Mouse (Mus musculus) midbrain, embryonic 16.5 days (tissue): ENCODE measurements around the gene Odf4. TPM values are rescaled to one million over a fixed set of nuclear protein-coding genes. Genes with fewer than 3 reads are reported as not detected.
A peak's percentile ranks its signal among the peaks of the same experiment; 100 is the strongest.
"Not testable (repeated sequence)": the region's sequence is repeated elsewhere in the genome, so short reads cannot be mapped to it uniquely, and the experiment has no call there.

ENCODE experiments used
- ATAC-seq: fragments of 200-750 bp; cut with Nextera tagmentation; 2 replicates; pipeline ENCODE4 v1.8.0; 2017; ENCODE audit warnings: moderate TSS enrichment
- H3K27ac ChIP-seq: fragments of 300-500 bp; sonication (generic); 2 replicates; pipeline ENCODE4 v1.5.1; 2014; ENCODE audit warnings: mild to moderate bottlenecking, low read length, mixed read lengths
- H3K27me3 ChIP-seq: fragments of 300-500 bp; sonication (generic); 2 replicates; pipeline ENCODE4 v1.6.1; 2014; ENCODE audit warnings: low read depth, low read length, mixed read lengths; ENCODE audit not compliant: control insufficient read depth, insufficient read depth
- H3K36me3 ChIP-seq: fragments of 300-500 bp; sonication (generic); 2 replicates; pipeline ENCODE4 v1.6.1; 2014; ENCODE audit warnings: mild to moderate bottlenecking, low read length, moderate library complexity, mixed read lengths; ENCODE audit not compliant: control insufficient read depth, insufficient read depth
- H3K4me1 ChIP-seq: fragments of 300-500 bp; sonication (generic); 2 replicates; pipeline ENCODE4 v1.6.1; 2014; ENCODE audit warnings: mild to moderate bottlenecking, low read length, mixed read lengths; ENCODE audit not compliant: control insufficient read depth, insufficient read depth
- H3K4me2 ChIP-seq: fragments of 300-500 bp; sonication (generic); 2 replicates; pipeline ENCODE4 v1.6.1; 2014; ENCODE audit warnings: mild to moderate bottlenecking, low read length, mixed read lengths
- H3K4me3 ChIP-seq: fragments of 300-500 bp; sonication (generic); 2 replicates; pipeline ENCODE4 v1.5.1; 2014; ENCODE audit warnings: low read depth, mild to moderate bottlenecking, low read length, moderate library complexity, mixed read lengths
- H3K9ac ChIP-seq: fragments of 300-500 bp; sonication (generic); 2 replicates; pipeline ENCODE4 v1.6.1; 2014; ENCODE audit warnings: low read depth, low read length, mixed read lengths
- H3K9me3 ChIP-seq: fragments of 300-500 bp; sonication (generic); replicated peaks from 2 replicates; pipeline ENCODE4 v1.6.1; 2014; ENCODE audit warnings: mild to moderate bottlenecking, low read length, mixed read lengths; ENCODE audit not compliant: control insufficient read depth, poor library complexity, severe bottlenecking
- WGBS: fragments of 180-500 bp; shearing (Covaris S2); extraction: QIAGEN DNeasy Blood & Tissue Kit; methylation state at CpG from one replicate; pipeline ENCODE4 v1.1.7; 2014; 5-methylcytosine and 5-hydroxymethylcytosine counted together
- polyA plus RNA-seq: library from polyadenylated mRNA; unstranded; fragments of >200 nt; fragmentation: Nextera tagmentation; extraction: Ambion mirVana; gene quantifications from 2 replicates; pipeline ENCODE4 v1.2.1, GENCODE M21; 2015

The Odf4 gene
- polyA plus RNA-seq, 1 experiment from 2014 or later, result 1.3 TPM

DNA sequence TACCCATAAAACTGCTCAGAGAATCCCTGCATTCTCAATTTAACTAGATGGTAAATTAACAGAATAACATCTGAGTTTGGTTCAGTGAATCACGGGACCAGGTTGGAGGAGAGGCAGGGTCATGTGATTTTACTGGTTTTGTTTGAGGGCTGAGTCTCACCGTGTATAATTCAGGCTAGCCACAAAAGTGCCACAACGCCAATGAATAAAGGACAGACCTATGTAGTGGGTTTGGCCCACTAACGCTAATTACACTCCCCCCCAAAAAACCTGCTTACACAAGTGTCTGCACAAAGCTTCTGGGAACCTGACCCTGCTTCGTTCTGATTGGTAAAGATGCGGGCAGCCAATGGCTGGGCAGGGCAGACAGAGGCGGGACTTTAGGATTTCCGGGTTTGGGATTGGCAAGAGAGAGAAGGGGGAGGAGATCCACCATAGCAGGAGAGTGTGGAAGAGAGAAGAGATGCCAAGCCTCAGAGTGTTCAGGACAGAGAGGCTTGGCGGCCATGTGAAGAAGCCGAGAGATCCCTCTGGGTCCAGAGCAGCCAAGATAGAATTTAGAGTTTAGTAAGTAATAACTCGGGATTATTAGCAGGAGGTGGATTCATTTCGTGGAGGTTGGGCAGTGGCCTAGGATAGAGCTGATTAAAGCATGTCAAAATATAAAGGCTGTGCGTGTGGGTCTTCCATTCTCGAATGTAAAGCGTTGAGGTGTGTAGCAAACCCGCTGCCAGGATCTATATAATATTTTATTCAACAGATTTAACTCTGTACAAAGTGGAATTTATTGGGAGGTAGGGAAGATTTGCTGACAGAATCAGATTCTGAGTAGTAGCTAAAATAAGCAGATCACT is 12.8 kb upstream of the Odf4 start:
- Histone ChIP-seq H3K4me3 (peak overlapping the region; percentile 51), H3K4me1 (peaks cover 8% of the 10 kb centered on the region; the same call in 1 of the 2 replicates), H3K27ac (peak overlapping the region; percentile 86), H3K4me2 (peak overlapping the region; percentile 65), H3K36me3 (0 out of 2 replicates have a peak, but pooled peaks cover 2% of the 10 kb centered on the region), H3K9me3 (no peaks in the 10 kb centered on the region), H3K9ac (peak overlapping the region; percentile 70), H3K27me3 (no peaks in the 10 kb centered on the region)
- under 1% methylated on average over 16 of the region's 16 CpGs for WGBS
- peak; percentile 99 for ATAC-seq

DNA sequence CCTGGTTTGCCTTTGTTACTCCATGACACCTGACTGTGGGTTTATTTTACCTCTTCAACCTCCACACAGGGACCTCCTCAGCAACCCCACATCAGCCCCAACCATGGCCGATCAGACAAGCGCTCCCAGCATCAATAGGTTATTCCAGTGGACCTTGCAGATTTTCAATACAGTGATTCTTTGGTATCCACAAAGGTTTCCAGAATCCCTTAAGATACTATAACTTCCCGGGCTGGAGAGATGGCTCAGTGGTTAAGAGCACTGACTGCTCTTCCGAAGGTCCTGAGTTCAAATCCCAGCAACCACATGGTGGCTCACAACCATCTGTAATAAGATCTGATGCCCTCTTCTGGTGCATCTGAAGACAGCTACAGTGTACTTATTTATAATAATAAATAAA is 10.1 kb upstream of the Odf4 start:
- not testable (repeated sequence) for H3K9me3 ChIP-seq, H3K9ac ChIP-seq, H3K27me3 ChIP-seq, H3K27ac ChIP-seq, H3K4me2 ChIP-seq, H3K36me3 ChIP-seq, H3K4me3 ChIP-seq, H3K4me1 ChIP-seq, ATAC-seq
- WGBS, result 85% methylated on average over 4 of the region's 4 CpGs

DNA sequence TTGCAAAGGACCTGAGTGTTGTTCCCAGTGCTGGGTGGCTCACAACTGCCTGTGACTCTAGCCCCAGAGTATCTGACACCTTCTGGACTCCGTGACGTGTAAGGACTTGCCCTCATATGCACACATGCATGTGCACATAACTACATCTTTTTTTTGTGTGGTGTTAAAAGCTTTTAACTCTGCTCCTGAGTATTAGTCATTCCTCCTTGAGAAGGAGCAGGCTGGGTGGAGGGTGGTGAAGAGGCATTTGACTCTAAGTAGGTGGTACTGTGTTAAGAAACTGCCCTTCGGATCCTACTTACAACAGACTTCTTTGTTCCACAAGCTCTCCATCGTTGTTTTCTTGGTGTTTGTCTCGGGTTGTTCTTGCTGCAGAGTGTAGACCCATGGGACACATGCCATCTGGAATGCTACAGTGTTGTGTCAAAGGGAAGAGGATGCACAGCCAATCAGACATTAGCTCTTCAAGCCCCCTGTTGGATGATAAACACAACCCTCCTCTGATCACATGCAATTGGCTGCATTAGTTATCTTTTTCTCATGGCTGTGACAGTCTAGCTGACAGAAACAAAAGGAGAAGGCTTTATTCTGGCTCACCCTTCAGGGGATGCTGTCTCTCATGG is 7.1 kb upstream of the Odf4 start:
- Histone ChIP-seq H3K9me3 (no peaks in the 10 kb centered on the region), H3K9ac (no peak overlapping the region), H3K4me3 (no peak overlapping the region), H3K4me1 (no peaks in the 10 kb centered on the region), H3K4me2 (no peak overlapping the region), H3K27ac (no peak overlapping the region), H3K36me3 (no peaks in the 10 kb centered on the region), H3K27me3 (no peaks in the 10 kb centered on the region)
- ATAC-seq, result no peak
- WGBS, result 70% methylated on average over 5 of the region's 5 CpGs

DNA sequence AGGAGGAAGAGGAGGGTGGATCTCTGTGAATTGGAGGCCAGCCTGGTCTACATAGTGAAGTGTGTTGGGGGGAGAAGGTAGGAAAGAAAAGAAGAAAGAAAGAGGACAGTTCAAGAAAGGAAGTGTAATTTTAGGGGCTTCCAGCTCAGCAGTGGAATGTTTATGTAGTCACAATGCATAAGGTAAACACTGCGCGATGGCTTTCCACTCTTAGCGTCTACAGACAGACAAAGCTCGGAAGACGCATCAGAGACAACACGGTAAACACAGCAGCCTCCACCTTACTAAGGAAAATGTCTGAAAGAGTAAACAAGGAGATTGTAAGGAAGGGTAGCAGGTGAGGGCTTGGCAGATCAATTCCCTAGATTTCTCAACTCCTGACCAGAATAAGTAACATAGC is 3.1 kb upstream of the Odf4 start:
- Histone ChIP-seq H3K36me3 (no peaks in the 10 kb centered on the region), H3K27me3 (no peaks in the 10 kb centered on the region), H3K27ac (no peak overlapping the region), H3K9me3 (no peaks in the 10 kb centered on the region), H3K4me2 (no peak overlapping the region), H3K4me1 (no peaks in the 10 kb centered on the region), H3K4me3 (no peak overlapping the region), H3K9ac (no peak overlapping the region)
- no peak for ATAC-seq
- WGBS, result 90% methylated on average over 6 of the region's 6 CpGs

DNA sequence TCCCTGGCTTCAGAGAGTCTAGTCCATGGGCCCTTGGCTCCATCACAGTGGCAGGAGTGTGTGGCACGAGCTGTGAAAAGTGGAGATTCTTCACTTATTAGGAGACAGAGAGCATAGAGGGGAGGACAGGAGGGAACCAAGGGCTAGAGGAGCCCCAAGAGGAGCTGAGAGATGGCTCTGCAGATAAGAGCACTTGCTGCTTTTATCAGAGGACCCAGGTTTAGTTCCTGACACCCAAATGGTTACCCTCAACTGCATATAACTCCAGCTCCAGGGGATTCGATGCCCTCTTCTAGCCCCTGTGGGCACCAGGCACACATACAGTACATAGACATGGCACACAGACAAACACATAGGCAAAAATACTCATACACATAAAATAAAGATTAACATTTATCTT is 2.1 kb downstream of the Odf4 start:
- no peak overlapping the region for H3K4me2 ChIP-seq
- no peak overlapping the region for H3K27ac ChIP-seq
- H3K9ac ChIP-seq, result no peak overlapping the region
- H3K27me3 ChIP-seq, result no peaks in the 10 kb centered on the region
- H3K4me3 ChIP-seq, result no peak overlapping the region
- H3K4me1 ChIP-seq, result no peaks in the 10 kb centered on the region
- 81% methylated on average over 2 of the region's 2 CpGs for WGBS
- no peaks in the 10 kb centered on the region for H3K9me3 ChIP-seq
- ATAC-seq, result no peak
- no peaks in the 10 kb centered on the region for H3K36me3 ChIP-seq

DNA sequence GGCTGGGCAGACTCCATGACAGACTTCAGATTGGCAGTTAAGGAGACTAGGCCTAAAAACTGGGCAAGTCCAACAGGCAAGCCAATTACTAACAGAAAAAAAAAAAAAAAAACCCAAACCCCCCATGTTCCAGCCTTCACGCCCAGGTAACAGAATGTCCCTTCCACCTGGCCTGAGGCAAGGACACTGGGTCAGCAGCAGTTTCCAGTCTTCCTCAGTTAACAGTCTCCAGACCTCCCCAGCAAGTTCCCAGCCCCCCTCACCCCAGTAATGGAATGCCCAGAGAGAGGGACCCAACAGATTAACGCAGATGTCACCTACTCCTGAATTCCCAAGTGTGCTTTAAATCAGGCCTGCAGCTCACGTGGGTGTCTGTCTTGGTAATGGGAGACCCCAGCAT is 3.7 kb downstream of the Odf4 start:
- Histone ChIP-seq H3K36me3 (no peaks in the 10 kb centered on the region), H3K27me3 (no peaks in the 10 kb centered on the region), H3K9me3 (no peaks in the 10 kb centered on the region), H3K9ac (no peak overlapping the region), H3K27ac (no peak overlapping the region), H3K4me3 (no peak overlapping the region), H3K4me2 (no peak overlapping the region), H3K4me1 (no peaks in the 10 kb centered on the region)
- 57% methylated on average over 3 of the region's 3 CpGs for WGBS
- no peak for ATAC-seq

DNA sequence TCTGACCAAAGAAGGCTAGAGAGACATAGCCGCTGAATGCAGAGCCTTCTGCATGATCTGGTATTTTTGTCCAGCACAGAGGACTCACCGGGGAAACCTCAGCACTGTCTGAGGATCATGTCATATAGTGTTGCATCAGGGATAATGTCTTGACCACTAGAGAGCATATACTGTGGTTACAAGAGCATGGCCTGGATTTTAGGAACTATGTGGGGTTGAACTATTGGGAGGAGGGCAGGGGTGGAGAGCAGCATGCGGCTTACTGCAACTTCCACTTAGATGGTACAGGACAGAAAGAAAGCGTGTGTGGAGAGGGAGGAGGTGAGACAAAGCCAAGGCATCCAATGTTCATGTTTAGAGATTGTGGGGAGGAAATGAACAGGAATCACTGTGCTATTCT is 12.3 kb downstream of the Odf4 start:
- Histone ChIP-seq H3K4me2 (no peak overlapping the region), H3K9ac (no peak overlapping the region), H3K9me3 (no peaks in the 10 kb centered on the region), H3K4me3 (no peak overlapping the region), H3K27me3 (no peaks in the 10 kb centered on the region), H3K27ac (no peak overlapping the region), H3K4me1 (no peaks in the 10 kb centered on the region), H3K36me3 (no peaks in the 10 kb centered on the region)
- WGBS, result 88% methylated on average over 4 of the region's 4 CpGs
- ATAC-seq, result no peak

DNA sequence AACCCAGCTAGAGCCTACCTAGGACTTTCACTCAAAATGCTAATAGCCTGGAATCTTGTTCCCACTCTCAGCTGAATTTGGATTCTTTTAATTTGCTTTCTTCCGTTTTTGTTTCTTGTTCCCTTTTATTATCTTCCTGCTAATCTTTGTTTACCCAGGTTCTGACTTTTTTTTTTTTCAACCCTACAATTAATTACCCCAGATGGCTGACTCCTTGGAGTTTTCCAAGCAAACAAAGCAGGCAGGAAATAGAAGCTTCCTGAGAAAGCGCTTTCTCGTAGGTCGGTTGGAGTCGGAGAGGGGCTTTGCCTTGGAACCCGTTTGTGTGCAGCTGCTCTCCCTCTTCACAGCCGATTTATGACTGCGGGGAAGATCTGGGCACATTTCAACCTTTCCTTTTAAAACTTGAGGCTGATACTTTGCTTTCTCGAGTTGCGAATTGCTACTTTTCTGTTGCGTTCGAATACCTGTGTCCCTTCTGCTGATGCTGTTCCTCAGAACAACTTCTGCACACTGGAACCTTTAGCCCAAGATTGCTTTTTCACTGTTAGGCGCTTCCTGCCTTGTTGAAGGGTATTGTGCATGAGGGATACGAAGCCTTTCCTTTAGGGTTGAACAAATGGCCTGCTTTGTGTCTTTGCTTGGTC is 15.2 kb downstream of the Odf4 start:
- WGBS, result 70% methylated on average over 14 of the region's 14 CpGs
- ATAC-seq, result no peak
- no peaks in the 10 kb centered on the region for H3K4me1 ChIP-seq
- H3K27ac ChIP-seq, result no peak overlapping the region
- H3K4me3 ChIP-seq, result no peak overlapping the region
- no peak overlapping the region for H3K4me2 ChIP-seq
- H3K9me3 ChIP-seq, result no peaks in the 10 kb centered on the region
- H3K9ac ChIP-seq, result no peak overlapping the region
- H3K27me3 ChIP-seq, result no peaks in the 10 kb centered on the region
- peaks cover 4% of the 10 kb centered on the region; the same call in 1 of the 2 replicates for H3K36me3 ChIP-seq
